Mouse (Mus musculus) forebrain, embryonic 10.5 days (tissue): Measurements from ENCODE around the gene Nrl. TPM values are rescaled to one million over a fixed set of nuclear protein-coding genes. Genes with fewer than 3 reads are reported as not detected.

Experiments
- DNase-seq: peaks from one replicate; pipeline ENCODE4 v3.0.0-alpha.2; 2017; ENCODE audit warnings: low spot score; ENCODE audit errors: extremely low spot score
- H3K27ac ChIP-seq: fragments of 300-500 bp; sonication (generic); 2 replicates; pipeline ENCODE4 v1.5.1; 2016; ENCODE audit warnings: mild to moderate bottlenecking
- H3K27me3 ChIP-seq: fragments of 300-500 bp; sonication (generic); 2 replicates; pipeline ENCODE4 v1.6.1; 2016; ENCODE audit warnings: mild to moderate bottlenecking; ENCODE audit not compliant: poor library complexity, severe bottlenecking
- H3K36me3 ChIP-seq: fragments of 300-500 bp; sonication (generic); replicated peaks from 2 replicates; pipeline ENCODE4 v1.6.1; 2016; ENCODE audit warnings: mild to moderate bottlenecking, moderate library complexity
- H3K4me1 ChIP-seq: fragments of 300-500 bp; sonication (generic); 2 replicates; pipeline ENCODE4 v1.6.1; 2016
- H3K4me3 ChIP-seq: fragments of 300-500 bp; sonication (generic); 2 replicates; pipeline ENCODE4 v1.5.1; 2016; ENCODE audit warnings: mild to moderate bottlenecking, moderate library complexity
- H3K9me3 ChIP-seq: fragments of 300-500 bp; sonication (generic); 2 replicates; pipeline ENCODE4 v1.6.1; 2016; ENCODE audit warnings: mild to moderate bottlenecking, moderate library complexity
- WGBS: fragments of 180-500 bp; shearing (Covaris S2); methylation state at CpG from one replicate; pipeline ENCODE4 v1.1.7; 2016; 5-methylcytosine and 5-hydroxymethylcytosine counted together
- polyA plus RNA-seq: library from polyadenylated mRNA; unstranded; fragments of >200 nt; fragmentation: Nextera tagmentation; extraction: Ambion mirVana; gene quantifications from 2 replicates; pipeline ENCODE4 v1.2.1, GENCODE M21; 2016

The Nrl gene
- polyA plus RNA-seq, 1 experiment from 2014 or later, result not detected

DNA sequence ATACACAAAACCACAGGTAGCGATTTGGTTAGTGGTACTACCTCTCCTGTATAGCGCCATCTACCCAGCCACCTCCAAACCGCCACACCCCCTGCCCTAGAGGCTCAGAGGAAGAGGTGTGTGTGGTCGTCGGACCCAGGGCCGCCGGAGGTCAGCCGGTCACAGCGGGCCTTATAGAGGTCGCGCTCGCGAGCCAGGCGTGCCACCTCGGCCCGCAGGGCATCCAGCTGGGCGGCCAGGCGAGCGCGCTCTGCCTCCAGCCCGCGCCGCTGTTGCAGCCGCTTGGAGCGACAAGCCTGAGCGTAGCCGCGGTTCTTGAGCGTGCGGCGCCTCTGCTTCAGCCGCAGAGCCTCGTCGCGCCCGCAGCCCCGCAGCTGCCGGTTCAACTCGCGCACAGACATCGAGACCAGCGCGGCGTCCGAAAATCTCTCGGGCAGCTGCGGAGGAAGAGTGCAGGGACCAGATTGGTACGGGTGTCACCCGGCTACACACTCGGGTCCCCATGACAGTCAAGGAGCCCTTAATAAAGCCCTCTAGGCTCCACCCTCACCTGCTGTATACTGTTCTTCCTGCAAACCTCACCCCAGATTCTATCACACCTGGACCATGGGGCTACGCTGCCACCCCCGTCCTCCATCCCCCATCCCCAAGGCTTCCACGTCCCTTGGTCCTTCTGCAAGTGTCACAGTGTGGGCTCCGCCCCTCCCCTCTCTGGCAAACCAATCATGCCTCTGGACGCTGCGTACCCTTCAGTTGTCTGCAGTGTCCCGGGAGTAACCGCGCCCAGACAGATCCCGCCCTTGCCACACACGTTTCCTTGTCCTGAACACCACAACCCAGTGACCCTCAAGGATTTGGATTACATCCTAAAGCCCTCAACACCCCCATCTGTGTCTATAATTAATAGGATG lies 4.1 kb downstream of the Nrl start:
- Histone ChIP-seq H3K9me3 (no peaks in the 10 kb centered on the region), H3K27ac (peak overlapping the region; percentile 56; the same call in 1 of the 2 replicates)
- WGBS, result under 1% methylated on average over 61 of the region's 61 CpGs

DNA sequence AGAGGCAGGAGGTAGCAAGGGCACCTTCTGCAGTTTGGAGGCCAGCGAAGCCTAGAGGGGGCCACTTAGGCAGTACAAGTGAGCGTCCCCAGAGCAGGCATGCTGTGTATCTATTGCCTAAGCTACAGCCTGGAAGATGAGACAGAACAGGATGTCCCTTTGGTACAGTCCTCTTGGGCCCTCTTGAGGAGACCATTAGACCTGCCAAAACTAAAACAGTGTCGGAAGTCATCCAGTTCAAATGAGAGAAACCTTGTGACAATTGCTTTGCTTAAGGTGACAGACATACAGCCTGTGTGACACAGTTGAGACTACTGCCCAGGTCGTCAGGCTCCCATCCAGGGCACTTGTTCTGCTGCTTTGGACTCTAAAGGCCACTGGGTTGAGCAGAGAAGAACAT lies 5.2 kb downstream of the Nrl start:
- WGBS, result 68% methylated on average over 4 of the region's 4 CpGs
- Histone ChIP-seq H3K36me3 (no peaks in the 10 kb centered on the region), H3K27me3 (peaks cover 80% of the 10 kb centered on the region), H3K27ac (no peak overlapping the region), H3K4me3 (no peak overlapping the region), H3K9me3 (no peaks in the 10 kb centered on the region), H3K4me1 (peaks cover 26% of the 10 kb centered on the region)
- DNase-seq, result no peak

More for the DNA sequence above, 4.1 kb downstream of the Nrl start:
- Histone ChIP-seq H3K4me1 (peaks cover 26% of the 10 kb centered on the region), H3K27me3 (peaks cover 84% of the 10 kb centered on the region), H3K4me3 (peak overlapping the region; percentile 59), H3K36me3 (no peaks in the 10 kb centered on the region)
- peak; percentile 37 for DNase-seq

DNA sequence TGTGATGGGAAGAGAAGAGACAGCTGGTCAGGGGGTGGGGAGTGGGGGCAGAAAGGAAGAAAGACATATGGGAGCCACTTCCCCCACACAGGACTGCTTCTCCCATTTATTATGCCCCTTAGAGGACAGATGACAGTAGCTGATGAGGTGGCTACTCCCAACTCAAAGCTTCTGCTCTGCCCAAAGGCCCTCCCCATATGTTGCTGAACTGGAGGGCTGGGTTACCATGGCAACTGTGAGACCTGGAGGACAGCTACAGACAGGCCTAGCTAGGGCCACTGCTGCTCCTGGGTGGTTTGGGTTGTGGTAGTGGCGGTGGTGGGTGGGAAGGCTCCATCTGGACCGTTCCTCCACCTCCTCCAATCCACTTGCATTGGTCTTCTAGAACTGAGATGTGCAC lies 5.9 kb downstream of the Nrl start:
- Histone ChIP-seq H3K4me3 (no peak overlapping the region), H3K36me3 (no peaks in the 10 kb centered on the region), H3K27me3 (peaks cover 73% of the 10 kb centered on the region), H3K27ac (no peak overlapping the region), H3K4me1 (peaks cover 26% of the 10 kb centered on the region), H3K9me3 (no peaks in the 10 kb centered on the region)
- 76% methylated on average over 2 of the region's 2 CpGs for WGBS
- no peak for DNase-seq

DNA sequence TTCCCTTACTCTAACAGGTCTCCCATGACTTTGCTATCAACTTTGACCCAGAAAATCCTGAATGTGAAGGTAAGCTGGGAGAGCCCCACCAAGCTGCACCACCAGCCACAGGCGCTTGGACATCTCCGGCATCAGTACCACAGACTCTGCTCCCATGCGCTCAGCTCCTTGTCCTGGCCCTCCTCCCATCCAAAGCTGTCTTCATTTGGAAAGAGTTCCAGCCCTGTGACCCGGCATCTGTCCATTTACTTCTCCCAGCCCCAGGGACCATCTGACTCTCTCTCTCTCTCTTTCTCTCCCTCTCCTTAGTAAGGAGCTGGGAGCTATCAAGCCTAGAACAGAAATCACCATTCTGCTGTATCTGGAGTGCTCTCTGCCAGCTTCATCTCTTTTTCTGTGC lies 8.9 kb downstream of the Nrl start:
- no peak overlapping the region for H3K4me3 ChIP-seq
- H3K27me3 ChIP-seq, result peaks cover 60% of the 10 kb centered on the region
- H3K27ac ChIP-seq, result no peak overlapping the region
- peaks cover 28% of the 10 kb centered on the region for H3K4me1 ChIP-seq
- no peaks in the 10 kb centered on the region for H3K36me3 ChIP-seq
- no peaks in the 10 kb centered on the region for H3K9me3 ChIP-seq
- no peak for DNase-seq
- WGBS, result 87% methylated on average over 4 of the region's 4 CpGs

DNA sequence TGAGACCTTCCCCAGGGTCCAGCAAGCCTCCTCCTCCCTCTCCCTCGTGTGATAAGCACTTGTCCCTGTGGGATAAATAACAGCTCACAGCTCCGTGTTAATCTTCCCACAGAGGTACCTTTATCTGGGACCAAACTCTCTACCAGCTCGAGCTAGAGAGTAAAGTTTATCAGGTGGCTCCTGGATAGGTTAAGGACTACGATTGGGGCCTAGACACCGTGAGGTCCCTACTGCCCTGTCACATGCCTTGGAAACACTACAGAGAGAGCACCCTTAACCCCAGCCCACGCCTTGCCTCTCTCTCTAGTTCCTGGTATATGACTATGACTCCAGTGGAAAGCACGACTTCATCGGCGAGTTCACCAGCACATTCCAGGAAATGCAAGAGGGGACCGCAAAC lies 10.9 kb downstream of the Nrl start:
- no peak overlapping the region for H3K4me3 ChIP-seq
- H3K36me3 ChIP-seq, result no peaks in the 10 kb centered on the region
- no peak overlapping the region for H3K27ac ChIP-seq
- H3K27me3 ChIP-seq, result peaks cover 46% of the 10 kb centered on the region
- 72% methylated on average over 10 of the region's 10 CpGs for whole genome bisulfite sequencing
- DNase-seq, result no peak
- peaks cover 22% of the 10 kb centered on the region for H3K4me1 ChIP-seq
- H3K9me3 ChIP-seq, result no peaks in the 10 kb centered on the region

DNA sequence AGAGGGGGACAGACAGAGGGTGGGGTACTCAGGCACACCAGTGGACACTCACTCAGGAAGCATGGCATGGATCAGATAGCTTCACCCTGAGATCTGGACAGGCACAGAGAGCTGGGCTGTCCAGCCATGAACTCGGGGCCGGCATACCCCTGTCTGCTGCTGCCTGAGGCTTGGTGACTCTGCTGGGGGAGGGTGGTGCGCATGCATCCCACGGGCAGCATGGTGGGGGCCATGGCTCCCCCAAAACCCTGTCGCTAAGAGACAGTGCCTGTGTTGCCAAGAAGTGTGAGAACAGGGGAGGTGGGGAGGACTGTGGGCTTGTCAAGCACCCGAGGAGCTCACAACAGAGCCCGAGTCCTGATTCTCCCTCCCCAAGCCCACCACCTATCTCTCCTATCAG lies 13.7 kb downstream of the Nrl start:
- WGBS, result 64% methylated on average over 7 of the region's 7 CpGs

DNA sequence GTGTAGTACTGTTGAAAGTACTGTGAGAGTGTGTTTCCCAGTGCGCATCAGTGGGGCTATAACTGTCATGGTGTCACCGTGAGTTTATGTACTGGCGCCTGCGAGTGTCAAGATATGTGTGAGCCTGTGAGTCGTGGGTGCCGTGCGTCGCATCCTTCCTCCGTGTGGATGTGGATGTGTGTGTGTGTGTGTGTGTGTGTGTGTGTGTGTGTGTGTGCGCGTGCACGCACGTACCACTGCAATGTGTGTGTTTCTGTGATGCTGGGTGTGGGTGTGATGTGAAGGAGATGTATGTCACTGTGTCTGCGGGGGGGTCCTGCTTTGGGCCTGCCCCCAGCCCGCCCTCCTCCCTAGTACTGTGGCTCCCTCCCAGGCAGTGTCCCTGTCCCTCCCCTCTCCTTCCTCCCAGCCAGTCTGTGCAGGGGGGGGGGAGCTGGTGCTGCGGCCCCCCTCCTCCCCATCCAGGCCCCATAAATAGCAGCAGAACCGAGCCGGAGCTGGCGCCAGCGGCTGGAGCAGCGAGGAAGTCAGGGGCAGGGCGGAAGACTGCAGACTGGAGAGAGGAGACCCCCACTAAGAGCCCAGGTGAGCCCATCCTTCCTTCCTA lies 14.6 kb downstream of the Nrl start, which contains the start of gene Cpne6:
TSS of gene Cpne6 (plus strand) at position 321 of the 607 bp plus-strand sequence.
- Histone ChIP-seq H3K9me3 (no peaks in the 10 kb centered on the region), H3K4me3 (no peak within 1 kb of the TSS), H3K27ac (0 out of 2 replicates have a peak within 1 kb of the TSS, but pooled peaks have one; percentile 15), H3K27me3 (peaks cover 22% of the 10 kb centered on the region), H3K4me1 (peaks cover 13% of the 10 kb centered on the region; the same call in 1 of the 2 replicates), H3K36me3 (no peaks in the 10 kb centered on the region)
- WGBS, result 76% methylated on average over 21 of the region's 22 CpGs
- DNase-seq, result no peak

More for the DNA sequence above, 13.7 kb downstream of the Nrl start:
- Histone ChIP-seq H3K4me1 (peaks cover 13% of the 10 kb centered on the region; the same call in 1 of the 2 replicates), H3K4me3 (no peak overlapping the region), H3K27ac (no peak overlapping the region), H3K36me3 (no peaks in the 10 kb centered on the region), H3K27me3 (peaks cover 22% of the 10 kb centered on the region), H3K9me3 (no peaks in the 10 kb centered on the region)
- DNase-seq, result no peak

DNA sequence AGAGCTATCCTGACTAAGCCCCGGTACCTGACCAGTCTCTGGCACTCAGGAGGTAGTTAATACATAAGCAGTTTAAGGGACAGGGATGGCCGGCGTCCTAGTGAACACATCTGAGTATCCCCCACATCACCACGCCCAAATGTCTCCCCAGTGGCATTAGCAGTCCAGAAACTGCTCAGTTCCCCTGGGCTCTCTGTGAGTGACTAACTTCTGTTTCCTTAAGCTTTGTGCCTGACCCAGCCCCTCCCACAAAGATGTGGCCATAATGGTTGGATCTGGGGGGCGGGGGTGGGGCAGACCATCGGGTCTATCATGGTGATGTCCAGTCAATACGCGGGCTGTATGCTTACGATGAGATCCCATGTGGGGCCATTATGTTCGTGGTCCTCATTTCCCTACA lies 15.2 kb downstream of the Nrl start:
- no peak for DNase-seq
- WGBS, result 86% methylated on average over 10 of the region's 10 CpGs
- Histone ChIP-seq H3K27ac (no peak overlapping the region), H3K9me3 (no peaks in the 10 kb centered on the region), H3K4me3 (no peak overlapping the region), H3K4me1 (peaks cover 13% of the 10 kb centered on the region; the same call in 1 of the 2 replicates), H3K36me3 (no peaks in the 10 kb centered on the region), H3K27me3 (peaks cover 22% of the 10 kb centered on the region)

DNA sequence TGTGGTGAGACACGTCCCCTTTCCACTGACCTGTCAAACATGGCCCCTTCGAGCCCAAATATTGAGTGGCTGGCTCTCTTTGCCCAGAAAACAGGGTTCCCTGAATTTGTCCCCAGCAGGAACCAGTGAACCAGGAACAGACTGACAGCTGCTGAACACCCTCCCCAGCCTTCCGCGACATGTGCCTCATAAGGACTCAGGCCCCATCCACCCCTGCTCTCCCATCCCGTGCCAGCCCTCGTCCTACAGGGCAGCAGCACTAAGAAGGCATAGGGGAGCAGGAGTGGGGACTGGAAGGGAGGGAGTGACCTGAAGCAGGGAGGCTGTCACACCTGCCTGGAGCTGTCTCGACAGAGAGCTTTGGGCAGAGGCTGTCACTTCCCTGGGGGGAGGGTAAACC lies 17.0 kb downstream of the Nrl start:
- no peak overlapping the region for H3K27ac ChIP-seq
- H3K4me1 ChIP-seq, result peaks cover 13% of the 10 kb centered on the region; the same call in 1 of the 2 replicates
- no peak for DNase-seq
- no peak overlapping the region for H3K4me3 ChIP-seq
- H3K36me3 ChIP-seq, result peaks cover 6% of the 10 kb centered on the region; the same call in 1 of the 2 replicates
- peaks cover 19% of the 10 kb centered on the region for H3K27me3 ChIP-seq
- H3K9me3 ChIP-seq, result no peaks in the 10 kb centered on the region
- WGBS, result 64% methylated on average over 7 of the region's 7 CpGs

DNA sequence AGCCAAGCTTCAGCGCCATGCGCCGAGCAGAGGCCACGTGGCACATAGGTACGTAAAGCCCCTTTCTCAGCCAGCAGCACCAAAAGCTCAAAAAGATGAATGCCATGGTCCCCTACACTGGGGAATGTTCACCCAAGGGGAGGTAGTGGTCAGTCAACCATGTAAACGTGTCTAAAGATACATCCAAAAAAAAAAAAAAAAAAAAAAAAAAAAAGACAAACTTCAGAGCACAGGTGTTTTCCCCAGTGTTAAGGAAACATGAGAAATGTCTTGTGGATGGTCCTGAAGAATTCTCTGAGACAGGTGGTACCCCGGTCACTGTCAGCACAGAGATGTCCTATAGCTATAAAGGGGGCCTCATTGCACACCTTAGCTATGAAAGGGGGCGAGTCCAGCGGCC lies 19.2 kb downstream of the Nrl start:
- peaks cover 5% of the 10 kb centered on the region; the same call in 1 of the 2 replicates for H3K4me1 ChIP-seq
- WGBS, result 88% methylated on average over 9 of the region's 9 CpGs
- peaks cover 3% of the 10 kb centered on the region; the same call in 1 of the 2 replicates for H3K27me3 ChIP-seq

DNA sequence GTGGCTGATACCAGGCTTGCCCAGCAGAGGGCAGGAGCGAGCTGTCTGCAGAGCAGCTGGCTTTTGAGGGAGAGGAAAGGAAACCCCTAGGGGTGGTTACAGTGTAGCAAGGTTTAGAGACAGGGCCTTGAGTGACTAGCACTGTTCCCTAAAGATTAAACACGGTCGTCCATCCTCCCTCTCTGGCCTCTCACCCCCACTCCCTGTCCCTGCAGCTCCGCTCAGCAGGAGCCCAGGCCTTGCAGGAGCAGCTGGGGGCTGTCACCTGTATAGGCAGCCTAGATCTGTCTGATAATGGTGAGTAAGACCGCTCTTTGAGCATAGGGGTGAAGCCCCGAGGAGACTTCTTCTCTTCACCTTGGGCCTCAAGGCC lies 27.3 kb downstream of the Nrl start:
- DNase-seq, result peak; percentile 85
- H3K4me3 ChIP-seq, result 0 out of 2 replicates have a peak overlapping the region, but pooled peaks have one; percentile 5
- no peaks in the 10 kb centered on the region for H3K9me3 ChIP-seq
- H3K36me3 ChIP-seq, result peaks cover 76% of the 10 kb centered on the region
- H3K4me1 ChIP-seq, result peaks cover 8% of the 10 kb centered on the region; the same call in 1 of the 2 replicates
- peak overlapping the region; percentile 60; the same call in 1 of the 2 replicates for H3K27ac ChIP-seq
- H3K27me3 ChIP-seq, result peaks cover 3% of the 10 kb centered on the region; the same call in 1 of the 2 replicates
- WGBS, result 37% methylated on average over 6 of the region's 6 CpGs

More for the DNA sequence above, 19.2 kb downstream of the Nrl start:
- H3K9me3 ChIP-seq, result no peaks in the 10 kb centered on the region
- no peak overlapping the region for H3K4me3 ChIP-seq
- no peak for DNase-seq
- H3K36me3 ChIP-seq, result peaks cover 24% of the 10 kb centered on the region
- no peak overlapping the region for H3K27ac ChIP-seq

DNA sequence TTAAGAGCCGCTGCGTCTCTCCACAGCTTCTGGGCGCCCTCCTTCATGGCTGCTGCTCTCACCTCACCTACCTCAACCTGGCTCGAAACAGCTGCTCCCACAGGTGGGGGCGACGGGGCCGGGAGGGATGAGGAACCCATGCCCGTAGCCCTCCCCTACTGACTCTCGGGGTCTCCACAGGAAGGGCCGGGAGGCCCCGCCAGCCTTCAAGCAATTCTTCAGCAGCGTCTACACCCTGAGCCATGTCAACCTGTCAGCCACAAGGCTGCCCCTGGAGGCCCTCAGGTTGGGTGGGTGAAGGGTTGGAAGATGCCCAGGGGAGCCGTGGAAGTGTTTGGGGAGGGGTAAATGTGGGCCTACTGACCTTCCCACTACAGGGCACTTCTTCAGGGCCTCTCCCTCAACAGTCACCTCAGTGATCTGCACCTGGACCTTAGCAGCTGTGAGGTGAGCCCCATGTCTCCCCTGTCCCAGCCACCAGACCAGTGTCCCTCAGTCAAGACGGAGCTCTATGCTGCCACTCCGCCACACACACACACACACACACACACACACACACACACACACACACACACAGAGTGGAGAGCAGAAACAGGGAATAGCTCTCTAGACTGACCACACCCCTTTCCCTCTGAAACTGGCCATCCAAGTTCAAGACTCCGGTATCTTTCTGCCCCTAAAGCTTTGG lies 27.9 kb downstream of the Nrl start:
- peaks cover 13% of the 10 kb centered on the region for H3K4me1 ChIP-seq
- no peaks in the 10 kb centered on the region for H3K9me3 ChIP-seq
- peaks cover 71% of the 10 kb centered on the region for H3K36me3 ChIP-seq
- DNase-seq, result no peak
- 0 out of 2 replicates have a peak overlapping the region, but pooled peaks have one; percentile 5 for H3K4me3 ChIP-seq
- H3K27ac ChIP-seq, result no peak overlapping the region
- H3K27me3 ChIP-seq, result peaks cover 3% of the 10 kb centered on the region; the same call in 1 of the 2 replicates
- WGBS, result 75% methylated on average over 15 of the region's 16 CpGs
